Mouse (Mus musculus): ENCODE measurements around the gene Actb. TPM values are rescaled to one million over a fixed set of nuclear protein-coding genes. Genes with fewer than 3 reads are reported as not detected.

Actb gene
- total and polyA plus RNA-seq, 3 experiments: 1,403 to 4,417 (median 3,042) TPM

DNA sequence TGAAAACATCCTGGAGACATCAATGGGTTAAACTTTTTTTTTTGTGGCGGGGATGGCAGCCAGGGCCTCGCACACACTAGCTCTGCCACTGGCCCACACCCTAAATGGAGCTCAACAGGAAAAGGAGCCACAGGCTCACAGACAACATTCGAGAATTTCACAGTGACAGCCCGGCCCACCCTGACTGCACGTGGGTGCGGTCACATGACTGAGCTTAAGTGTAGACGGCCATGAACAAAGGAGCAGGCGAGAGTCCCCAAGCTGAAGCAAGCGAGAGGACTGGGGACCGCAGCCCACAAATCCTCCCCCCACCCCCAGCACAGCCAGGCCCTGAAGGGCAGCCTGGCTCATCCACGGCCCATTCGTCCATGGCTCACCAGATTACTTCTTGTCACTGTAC lies 34.8 kb downstream of the Actb start:
- Histone ChIP-seq H3K4me3 (ENCODE audit: control insufficient read depth in 1 of 2, insufficient read depth in 1 of 2, low read depth in 2 of 2, low read length in 2 of 2) (no peak overlapping the region), H3K36me3 (ENCODE audit: control insufficient read depth in 1 of 2, insufficient read depth in 2 of 2, low read length in 2 of 2) (no peaks in the 10 kb centered on the region)
- DNase-seq (ENCODE audit: low read depth, low spot score): no peak

DNA sequence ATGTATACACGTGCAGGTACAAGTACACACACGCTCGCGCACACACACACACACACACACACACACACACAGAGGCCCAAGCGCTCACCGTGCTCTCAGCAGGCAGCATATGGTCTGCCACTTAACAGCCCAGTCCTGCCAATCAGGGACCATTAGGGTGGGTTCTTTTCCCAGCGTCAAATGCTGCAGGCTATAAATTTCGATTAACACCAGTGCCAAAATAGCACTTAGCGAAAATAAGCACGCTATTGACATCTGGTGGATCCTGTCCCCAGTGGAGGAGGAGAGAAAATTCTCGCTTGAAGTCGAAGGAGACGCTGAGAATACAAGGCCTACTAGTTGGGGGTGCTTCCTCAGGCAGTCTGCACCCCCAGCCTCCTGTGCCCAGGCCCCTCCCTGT lies 37.1 kb downstream of the Actb start:
- Histone ChIP-seq H3K9ac (ENCODE audit: control insufficient read depth, low read depth, low read length, poor library complexity, severe bottlenecking) (no peak overlapping the region), H3K27me3 (ENCODE audit: control insufficient read depth in 1 of 2, insufficient read depth in 2 of 2, low read length in 2 of 2) (no peaks in the 10 kb centered on the region), H3K27ac (ENCODE audit: control insufficient read depth, low read depth, low read length) (no peak overlapping the region), H3K79me2 (ENCODE audit: control insufficient read depth, insufficient read depth, low read length, poor library complexity) (no peaks in the 10 kb centered on the region), H3K9me3 (replicated peaks; ENCODE audit: insufficient read depth, low read length) (no peaks in the 10 kb centered on the region), H3K4me3 (ENCODE audit: control insufficient read depth in 1 of 2, insufficient read depth in 1 of 2, low read depth in 2 of 2, low read length in 2 of 2) (no peak overlapping the region), H3K4me1 (ENCODE audit: control insufficient read depth in 1 of 2, insufficient read depth in 2 of 2, low read length in 2 of 2) (no peaks in the 10 kb centered on the region), H3K36me3 (ENCODE audit: control insufficient read depth in 1 of 2, insufficient read depth in 2 of 2, low read length in 2 of 2) (no peaks in the 10 kb centered on the region)
- no peak for TF ChIP-seq ETS1 (IDR thresholded peaks at IDR 0.05; ENCODE audit: low read depth, low read length)
- TF ChIP-seq GABPA (IDR thresholded peaks at IDR 0.05; ENCODE audit: low read depth, low read length): no peak
- TF ChIP-seq MEF2A (IDR thresholded peaks at IDR 0.05; ENCODE audit: extremely low read depth, insufficient replicate concordance, low read depth, low read length, poor library complexity, severe bottlenecking): no peak
- no peak for TF ChIP-seq POLR2AphosphoS5 (IDR thresholded peaks at IDR 0.05; ENCODE audit: borderline replicate concordance, low read depth, low read length)
- no peak for TF ChIP-seq CHD2 (IDR thresholded peaks at IDR 0.05; ENCODE audit: low read length)
- TF ChIP-seq MXI1 (IDR thresholded peaks at IDR 0.05; ENCODE audit: low read depth, low read length): no peak
- TF ChIP-seq NRF1 (IDR thresholded peaks at IDR 0.05; ENCODE audit: insufficient read depth, low read depth, low read length, poor library complexity, severe bottlenecking): no peak
- no peak for TF ChIP-seq TCF12 (IDR thresholded peaks at IDR 0.05; ENCODE audit: low read depth, low read length)
- no peak for TF ChIP-seq MAFK (IDR thresholded peaks at IDR 0.05; ENCODE audit: borderline replicate concordance, low read depth, low read length)
- TF ChIP-seq USF2 (IDR thresholded peaks at IDR 0.05; ENCODE audit: borderline replicate concordance in 1 of 2, insufficient read depth in 1 of 2, low read depth in 1 of 2, low read length in 2 of 2): no peak
- no peak for TF ChIP-seq EP300 (IDR thresholded peaks at IDR 0.05; ENCODE audit: low read depth in 1 of 2, low read length in 2 of 2)
- no peak for TF ChIP-seq JUND (IDR thresholded peaks at IDR 0.05; ENCODE audit: low read depth, low read length)
- TF ChIP-seq E2F4 (IDR thresholded peaks at IDR 0.05; ENCODE audit: borderline replicate concordance, low read depth, low read length): no peak
- TF ChIP-seq SMC3 (IDR thresholded peaks at IDR 0.05; ENCODE audit: low read depth, low read length): no peak
- no peak for DNase-seq (ENCODE audit: low read depth, low spot score)

More for the DNA sequence above, 34.8 kb downstream of the Actb start:
- H3K9ac ChIP-seq (ENCODE audit: control insufficient read depth, low read depth, low read length, poor library complexity, severe bottlenecking): no peak overlapping the region
- no peaks in the 10 kb centered on the region for H3K4me1 ChIP-seq (ENCODE audit: control insufficient read depth in 1 of 2, insufficient read depth in 2 of 2, low read length in 2 of 2)
- H3K9me3 ChIP-seq (replicated peaks; ENCODE audit: insufficient read depth, low read length): no peaks in the 10 kb centered on the region
- H3K79me2 ChIP-seq (ENCODE audit: control insufficient read depth, insufficient read depth, low read length, poor library complexity): no peaks in the 10 kb centered on the region
- TF ChIP-seq MYC (IDR thresholded peaks at IDR 0.05; ENCODE audit: low read depth, low read length) (no peak), CHD2 (IDR thresholded peaks at IDR 0.05; ENCODE audit: low read length) (no peak), MXI1 (IDR thresholded peaks at IDR 0.05; ENCODE audit: low read depth, low read length) (no peak), TAL1 (IDR thresholded peaks at IDR 0.05; ENCODE audit: low read length) (no peak), ZKSCAN1 (IDR thresholded peaks at IDR 0.05; ENCODE audit: low read depth, low read length) (no peak), EP300 (IDR thresholded peaks at IDR 0.05; ENCODE audit: low read depth in 1 of 2, low read length in 2 of 2) (no peak), GATA1 (IDR thresholded peaks at IDR 0.05; ENCODE audit: low read depth, low read length) (no peak), SMC3 (IDR thresholded peaks at IDR 0.05; ENCODE audit: low read depth, low read length) (no peak), MAX (IDR thresholded peaks at IDR 0.05; ENCODE audit: low read length) (no peak), ELF1 (IDR thresholded peaks at IDR 0.05; ENCODE audit: low read depth, low read length) (no peak), JUND (IDR thresholded peaks at IDR 0.05; ENCODE audit: low read depth, low read length) (no peak), ETS1 (IDR thresholded peaks at IDR 0.05; ENCODE audit: low read depth, low read length) (no peak), TBP (IDR thresholded peaks at IDR 0.05; ENCODE audit: low read depth, low read length) (no peak), MAZ (IDR thresholded peaks at IDR 0.05; ENCODE audit: low read depth, low read length) (no peak), NRF1 (IDR thresholded peaks at IDR 0.05; ENCODE audit: insufficient read depth, low read depth, low read length, poor library complexity, severe bottlenecking) (no peak), POLR2AphosphoS2 (IDR thresholded peaks at IDR 0.05; ENCODE audit: low read length) (no peak)
- H3K27ac ChIP-seq (ENCODE audit: control insufficient read depth, low read depth, low read length): no peak overlapping the region
- no peaks in the 10 kb centered on the region for H3K27me3 ChIP-seq (ENCODE audit: control insufficient read depth in 1 of 2, insufficient read depth in 2 of 2, low read length in 2 of 2)

Measured in MEL (cell line).